Mouse (Mus musculus) macrophage (primary cell): ENCODE results near the gene Mark4. TPM values are rescaled to one million over a fixed set of nuclear protein-coding genes. Genes with fewer than 3 reads are reported as not detected.
A peak's percentile ranks its signal among the peaks of the same experiment; 100 is the strongest.

Source experiments
- H3K27ac ChIP-seq: fragments of 350-480 bp; formaldehyde crosslinking; 2 replicates; pipeline ENCODE4 v1.9.0; 2021
- H3K36me3 ChIP-seq: fragments of 350-480 bp; formaldehyde crosslinking; 2 replicates; pipeline ENCODE4 v1.9.0; 2021; ENCODE audit errors: inconsistent target
- H3K4me3 ChIP-seq: fragments of 350-480 bp; formaldehyde crosslinking; 2 replicates; pipeline ENCODE4 v1.9.0; 2021; ENCODE audit errors: inconsistent target
- H3K79me2 ChIP-seq: fragments of 350-480 bp; formaldehyde crosslinking; 2 replicates; pipeline ENCODE4 v1.9.0; 2021; ENCODE audit errors: inconsistent target
- WGBS: methylation state at CpG from one replicate; pipeline ENCODE4 v1.1.7; 2026; ENCODE audit warnings: inconsistent platforms; ENCODE audit not compliant: missing documents; 5-methylcytosine and 5-hydroxymethylcytosine counted together
- polyA plus RNA-seq: library from polyadenylated mRNA; stranded (reverse); fragments of 250-400 nt; gene quantifications from 3 replicates; pipeline ENCODE4 v1.2.4, GENCODE M21; 2018; ENCODE audit warnings: inconsistent platforms

Gene Mark4
- polyA plus RNA-seq, 1 experiment from 2014 or later, result 20.2 TPM

DNA sequence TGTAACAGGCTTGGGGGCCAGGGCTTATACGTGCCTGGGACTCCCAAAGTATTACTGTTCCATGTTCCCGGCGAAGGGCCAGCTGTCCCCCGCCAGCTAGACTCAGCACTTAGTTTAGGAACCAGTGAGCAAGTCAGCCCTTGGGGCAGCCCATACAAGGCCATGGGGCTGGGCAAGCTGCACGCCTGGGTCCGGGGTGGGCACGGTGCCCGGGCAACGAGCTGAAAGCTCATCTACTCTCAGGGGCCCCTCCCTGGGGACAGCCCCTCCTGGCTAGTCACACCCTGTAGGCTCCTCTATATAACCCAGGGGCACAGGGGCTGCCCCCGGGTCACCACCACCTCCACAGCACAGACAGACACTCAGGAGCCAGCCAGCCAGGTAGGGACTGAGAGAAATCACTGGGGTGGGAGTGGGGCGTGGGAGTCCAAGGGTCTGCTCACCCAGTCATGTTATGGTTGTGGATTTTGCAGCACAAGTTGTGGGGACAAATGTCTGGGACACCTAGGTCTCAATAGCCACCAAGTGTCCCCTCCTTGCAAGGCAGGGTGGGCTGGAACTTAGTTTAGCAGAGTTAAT is 47.8 kb downstream of the Mark4 start:
- no peaks in the 10 kb centered on the region for H3K36me3 ChIP-seq
- H3K4me3 ChIP-seq, result no peak overlapping the region
- 87% methylated on average over 11 of the region's 11 CpGs for WGBS
- no peaks in the 10 kb centered on the region for H3K79me2 ChIP-seq
- H3K27ac ChIP-seq, result no peak overlapping the region

DNA sequence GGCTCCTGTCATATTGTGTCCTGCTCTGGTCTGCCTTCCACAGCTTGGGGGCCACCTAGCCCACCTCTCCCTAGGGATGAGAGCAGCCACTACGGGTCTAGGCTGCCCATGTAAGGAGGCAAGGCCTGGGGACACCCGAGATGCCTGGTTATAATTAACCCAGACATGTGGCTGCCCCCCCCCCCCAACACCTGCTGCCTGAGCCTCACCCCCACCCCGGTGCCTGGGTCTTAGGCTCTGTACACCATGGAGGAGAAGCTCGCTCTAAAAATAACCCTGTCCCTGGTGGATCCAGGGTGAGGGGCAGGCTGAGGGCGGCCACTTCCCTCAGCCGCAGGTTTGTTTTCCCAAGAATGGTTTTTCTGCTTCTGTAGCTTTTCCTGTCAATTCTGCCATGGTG is 48.9 kb downstream of the Mark4 start:
- Histone ChIP-seq H3K36me3 (no peaks in the 10 kb centered on the region), H3K27ac (no peak overlapping the region), H3K79me2 (no peaks in the 10 kb centered on the region), H3K4me3 (no peak overlapping the region)
- WGBS, result 78% methylated on average over 6 of the region's 6 CpGs

DNA sequence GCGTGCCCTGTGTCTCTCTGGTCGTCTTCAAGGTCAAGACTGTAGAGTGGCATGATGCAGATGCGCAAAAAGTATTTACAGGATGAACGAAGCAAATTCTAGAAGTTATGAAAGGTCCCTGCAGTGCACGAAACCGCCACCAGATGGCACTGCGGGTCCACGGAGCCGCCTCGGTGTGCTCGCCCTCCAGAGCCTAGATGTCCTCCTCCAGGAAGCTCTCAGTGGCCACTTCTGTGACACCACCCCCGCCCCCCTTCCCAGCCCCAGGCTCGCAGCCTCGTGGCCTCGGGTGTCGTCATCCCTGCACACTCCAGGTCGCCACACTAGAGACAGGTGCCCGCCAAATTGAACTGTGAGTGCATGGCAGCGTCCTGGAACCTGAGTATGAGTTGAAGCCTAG is 53.2 kb downstream of the Mark4 start:
- Histone ChIP-seq H3K79me2 (no peaks in the 10 kb centered on the region), H3K4me3 (no peak overlapping the region), H3K27ac (no peak overlapping the region), H3K36me3 (no peaks in the 10 kb centered on the region)
- WGBS, result under 1% methylated on average over 19 of the region's 19 CpGs

DNA sequence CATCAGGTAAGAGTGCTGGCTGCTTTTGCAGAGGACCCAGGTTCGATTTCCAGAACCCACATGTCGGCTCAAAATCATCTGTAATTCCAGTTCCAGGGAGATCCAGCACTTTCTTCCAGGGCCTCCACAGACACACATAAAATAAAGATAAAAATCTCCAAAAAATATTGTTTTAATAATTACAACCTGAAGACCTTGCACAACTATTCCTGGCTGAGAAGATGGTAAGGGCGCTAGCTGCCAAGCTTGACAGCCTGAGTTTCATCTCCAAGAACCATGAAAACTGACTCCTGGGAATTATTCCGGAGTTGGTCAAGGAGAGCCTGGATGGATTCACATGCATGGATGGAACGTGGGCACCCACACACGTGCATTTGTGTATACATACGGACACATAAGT is 54.1 kb downstream of the Mark4 start, which contains the start of gene Ckm:
Ckm (plus strand) TSS at position 301 of the 400 bp plus-strand sequence.
- Histone ChIP-seq H3K27ac (no peak within 1 kb of the TSS), H3K79me2 (no peaks in the 10 kb centered on the region), H3K4me3 (no peak within 1 kb of the TSS), H3K36me3 (no peaks in the 10 kb centered on the region)
- 65% methylated on average over 7 of the region's 7 CpGs for WGBS

DNA sequence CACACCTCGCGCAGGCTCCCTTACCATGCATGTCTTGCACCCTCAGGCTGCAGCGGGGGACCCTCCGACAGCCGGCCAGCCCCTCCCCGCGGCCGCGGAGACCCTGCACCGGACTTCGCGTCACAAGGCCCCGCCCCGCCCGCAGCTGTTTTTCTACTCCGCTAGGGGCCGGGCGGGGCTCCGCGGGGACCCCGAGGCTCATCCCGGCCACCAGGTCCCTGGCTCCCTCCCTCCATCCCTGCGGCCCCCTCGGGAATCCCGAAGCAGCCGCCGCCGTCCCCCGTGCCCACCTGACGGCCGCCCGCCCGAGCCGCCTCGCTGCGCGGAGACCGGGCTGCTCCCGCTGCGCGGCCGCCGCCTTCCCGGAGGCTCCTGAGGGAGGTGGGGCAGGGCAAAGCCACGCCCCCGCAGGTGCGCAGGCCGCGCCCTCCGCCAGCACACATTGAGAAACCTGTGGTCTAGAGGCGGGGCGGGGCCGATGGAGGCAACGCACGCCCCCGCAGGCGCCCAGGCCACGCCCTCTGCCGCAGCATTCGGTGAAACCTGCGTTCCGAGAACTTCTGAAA is 54.8 kb downstream of the Mark4 start, which contains the start of gene Klc3:
Klc3 (minus strand) TSS at position 374 of the 566 bp plus-strand sequence.
- H3K27ac ChIP-seq, result no peak within 1 kb of the TSS
- no peaks in the 10 kb centered on the region for H3K79me2 ChIP-seq
- no peak within 1 kb of the TSS for H3K4me3 ChIP-seq
- WGBS, result 2% methylated on average over 51 of the region's 62 CpGs
- no peaks in the 10 kb centered on the region for H3K36me3 ChIP-seq

- Histone ChIP-seq H3K4me3 (no peak overlapping the region), H3K79me2 (no peaks in the 10 kb centered on the region), H3K36me3 (no peaks in the 10 kb centered on the region), H3K27ac (no peak overlapping the region)
- 85% methylated on average over 9 of the region's 9 CpGs for WGBS
These were observed 56.0 kb downstream of the Mark4 start for GRCm38 (mm10) chr7:19402535-19403112.

DNA sequence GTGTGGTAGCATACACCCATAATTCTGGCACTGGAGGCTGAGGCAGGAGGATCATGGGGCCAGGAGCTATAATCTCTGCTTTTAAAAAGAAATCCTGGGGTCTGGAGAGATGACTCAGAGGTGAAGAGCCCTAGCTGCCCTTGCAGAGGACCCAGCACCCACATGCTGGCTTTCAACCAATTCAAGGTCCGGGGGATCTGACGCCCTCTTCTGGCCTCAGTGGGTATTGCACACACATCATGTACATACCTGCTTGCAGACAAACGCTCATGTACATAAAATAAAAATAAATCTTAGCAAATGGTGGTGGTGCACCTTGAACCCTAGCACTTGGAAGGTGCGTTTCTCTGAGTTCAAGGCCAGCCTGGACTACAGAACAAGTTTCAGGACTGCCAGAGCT is 57.7 kb downstream of the Mark4 start:
- 82% methylated on average over 4 of the region's 4 CpGs for WGBS

GRCm38 (mm10) chr7:19399496-19400280 is 58.9 kb downstream of the Mark4 start:
- H3K27ac ChIP-seq, result no peak overlapping the region
- H3K4me3 ChIP-seq, result no peak overlapping the region
- H3K79me2 ChIP-seq, result no peaks in the 10 kb centered on the region
- peaks cover 7% of the 10 kb centered on the region; the same call in 1 of the 2 replicates for H3K36me3 ChIP-seq
- 9% methylated on average over 27 of the region's 27 CpGs for WGBS

More for the DNA sequence above, 57.7 kb downstream of the Mark4 start:
- Histone ChIP-seq H3K4me3 (no peak overlapping the region), H3K79me2 (no peaks in the 10 kb centered on the region), H3K27ac (no peak overlapping the region), H3K36me3 (no peaks in the 10 kb centered on the region)

- Histone ChIP-seq H3K36me3 (peaks cover 56% of the 10 kb centered on the region), H3K4me3 (no peak overlapping the region), H3K27ac (no peak overlapping the region), H3K79me2 (no peaks in the 10 kb centered on the region)
- 93% methylated on average over 8 of the region's 8 CpGs for WGBS
These were observed 64.1 kb downstream of the Mark4 start for GRCm38 (mm10) chr7:19394484-19394883.

DNA sequence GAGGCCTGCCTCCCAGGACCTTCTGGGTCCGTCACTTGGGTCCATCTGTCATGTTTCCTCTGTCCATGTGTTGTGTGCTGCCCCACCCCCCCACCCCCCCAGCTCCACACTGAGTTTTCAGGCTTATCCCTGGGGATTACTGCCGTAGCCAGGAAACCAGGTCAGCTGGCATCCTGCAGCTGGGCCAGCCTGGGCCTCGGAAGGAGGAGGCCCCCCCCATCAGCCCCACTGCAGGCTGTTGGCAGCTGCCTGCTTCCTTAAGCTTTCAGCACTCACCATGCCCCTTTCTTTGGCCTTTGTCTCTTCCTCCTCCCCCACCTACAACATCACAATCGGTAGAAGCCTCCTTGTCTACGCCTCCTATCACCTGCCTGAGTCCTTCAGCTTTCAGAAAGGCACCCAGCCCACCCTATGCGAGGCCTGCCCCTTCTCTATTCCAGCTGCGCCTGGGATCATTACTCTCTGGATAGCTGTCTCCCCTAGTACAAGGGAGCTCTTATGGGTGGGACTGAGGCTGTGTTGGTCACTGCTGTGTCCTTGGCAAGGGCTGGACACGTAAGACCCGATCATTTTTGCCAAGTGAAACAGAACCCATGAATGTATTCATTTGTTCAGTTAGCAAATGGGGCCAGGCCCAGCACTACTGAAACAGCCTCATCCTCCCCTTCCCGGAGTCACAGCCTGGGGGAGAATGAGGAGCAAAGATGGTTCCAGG is 69.8 kb downstream of the Mark4 start:
- H3K4me3 ChIP-seq, result no peak overlapping the region
- H3K27ac ChIP-seq, result no peak overlapping the region
- H3K36me3 ChIP-seq, result peaks cover 83% of the 10 kb centered on the region
- H3K79me2 ChIP-seq, result peaks cover 2% of the 10 kb centered on the region
- WGBS, result 93% methylated on average over 9 of the region's 10 CpGs

DNA sequence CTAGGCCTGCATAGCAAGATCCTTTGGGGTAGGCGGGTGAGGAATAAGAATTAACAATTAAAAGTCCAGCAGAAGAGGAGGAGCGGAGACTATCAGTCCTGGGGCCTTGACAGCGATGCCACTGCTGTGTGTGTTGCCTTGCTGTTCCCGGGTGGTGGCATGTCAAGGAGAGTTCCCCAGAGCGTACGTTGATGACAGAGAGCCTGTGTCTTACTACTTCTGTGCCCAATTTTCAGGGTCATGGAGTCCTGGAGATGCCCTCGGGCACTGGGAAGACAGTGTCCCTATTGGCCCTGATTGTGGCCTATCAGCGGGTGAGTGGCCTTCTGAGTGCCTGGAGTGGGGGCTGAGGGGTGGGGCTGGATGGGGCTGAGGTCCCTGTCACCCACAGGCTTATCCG is 74.9 kb downstream of the Mark4 start:
- WGBS, result 93% methylated on average over 9 of the region's 9 CpGs
- Histone ChIP-seq H3K36me3 (peaks cover 36% of the 10 kb centered on the region), H3K27ac (no peak overlapping the region), H3K79me2 (peaks cover 19% of the 10 kb centered on the region), H3K4me3 (no peak overlapping the region)

GRCm38 (mm10) chr7:19382166-19382541 is 76.5 kb downstream of the Mark4 start:
- WGBS, result under 1% methylated on average over 37 of the region's 37 CpGs
- Histone ChIP-seq H3K36me3 (peaks cover 24% of the 10 kb centered on the region), H3K27ac (no peak overlapping the region), H3K4me3 (peak overlapping the region; percentile 72), H3K79me2 (peaks cover 19% of the 10 kb centered on the region)

DNA sequence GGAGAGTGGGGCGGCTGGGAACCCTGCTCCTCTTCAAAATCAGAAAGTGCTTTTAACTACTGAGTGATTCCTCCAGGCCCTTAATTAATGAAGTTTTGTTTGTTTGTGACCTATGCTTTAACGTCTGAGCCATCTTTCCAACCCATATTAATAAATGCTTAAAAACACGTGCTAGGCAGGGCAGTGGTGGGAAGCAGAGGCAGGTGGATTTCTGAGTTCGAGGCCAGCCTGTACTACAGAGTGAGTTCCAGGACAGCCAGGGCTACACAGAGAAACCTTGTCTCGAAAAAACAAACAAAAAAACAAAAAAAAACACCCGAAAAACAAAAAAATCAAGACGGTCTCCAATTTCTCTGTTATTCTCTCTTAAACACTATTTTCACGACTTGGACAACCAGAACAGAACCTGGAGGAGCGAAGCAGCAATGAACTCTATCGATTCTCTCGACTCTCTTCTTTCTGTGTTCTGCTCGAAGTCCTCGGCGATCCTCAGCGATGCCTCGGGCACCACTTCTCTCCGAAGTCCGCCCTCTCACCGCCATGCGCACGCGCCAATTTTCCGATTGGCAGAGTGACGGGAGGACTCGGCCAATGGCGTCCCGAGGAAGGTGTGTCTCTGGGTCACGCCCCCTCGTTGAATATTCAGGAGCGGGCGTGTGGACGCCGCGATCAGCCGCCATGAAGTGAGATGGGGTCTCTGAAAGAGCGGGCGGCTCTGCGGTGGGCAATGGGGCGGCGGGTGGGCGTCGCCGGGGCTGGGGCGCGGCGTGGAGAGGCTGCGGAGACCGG is 77.0 kb downstream of the Mark4 start, which contains the start of gene Ercc2:
Ercc2 (plus strand) TSS at position 634 of the 789 bp plus-strand sequence.
- Histone ChIP-seq H3K79me2 (peaks cover 19% of the 10 kb centered on the region), H3K27ac (no peak within 1 kb of the TSS), H3K36me3 (peaks cover 21% of the 10 kb centered on the region), H3K4me3 (peak within 1 kb of the TSS; percentile 72)
- 7% methylated on average over 48 of the region's 48 CpGs for WGBS

GRCm38 (mm10) chr7:19378049-19378448 is 80.6 kb downstream of the Mark4 start:
- WGBS, result 91% methylated on average over 8 of the region's 8 CpGs
- Histone ChIP-seq H3K27ac (no peak overlapping the region), H3K4me3 (no peak overlapping the region), H3K36me3 (no peaks in the 10 kb centered on the region), H3K79me2 (peaks cover 9% of the 10 kb centered on the region)
